Mouse (Mus musculus) lung, postnatal 0 days (tissue): ENCODE measurements around the gene Il10rb.

Experiments used
- CTCF ChIP-seq: IDR thresholded peaks from 2 replicates; pipeline ENCODE4 v1.5.1; 2016; ENCODE audit warnings: antibody characterized with exemption, mild to moderate bottlenecking
- EP300 ChIP-seq: IDR thresholded peaks from 2 replicates; pipeline ENCODE4 v1.6.1; 2016; ENCODE audit warnings: antibody characterized with exemption, mild to moderate bottlenecking, control low read depth

GRCm38 (mm10) chr16:91398944-91399343 is 7.0 kb upstream of the Il10rb start:
- no peak for TF ChIP-seq CTCF
- no peak for TF ChIP-seq EP300
